Mouse (Mus musculus) embryonic facial prominence, embryonic 15.5 days (tissue): ENCODE measurements around the gene Med24. TPM values are rescaled to one million over a fixed set of nuclear protein-coding genes. Genes with fewer than 3 reads are reported as not detected.
"Not testable (repeated sequence)": the region's sequence is repeated elsewhere in the genome, so short reads cannot be mapped to it uniquely, and the experiment has no call there.

ENCODE experiments used
- ATAC-seq: fragments of 200-750 bp; cut with Nextera tagmentation; 2 replicates; pipeline ENCODE4 v1.8.0; 2017; ENCODE audit warnings: low read depth, moderate TSS enrichment; ENCODE audit not compliant: insufficient number of reproducible peaks, low FRiP score, low TSS enrichment
- H3K27ac ChIP-seq: fragments of 300-500 bp; sonication (generic); replicated peaks from 2 replicates; pipeline ENCODE4 v1.5.1; 2015; ENCODE audit warnings: mild to moderate bottlenecking, inconsistent platforms
- H3K27me3 ChIP-seq: fragments of 300-500 bp; sonication (generic); 2 replicates; pipeline ENCODE4 v1.6.1; 2015; ENCODE audit warnings: inconsistent platforms
- H3K36me3 ChIP-seq: fragments of 300-500 bp; sonication (generic); 2 replicates; pipeline ENCODE4 v1.6.1; 2015; ENCODE audit warnings: mild to moderate bottlenecking, inconsistent platforms
- H3K4me1 ChIP-seq: fragments of 300-500 bp; sonication (generic); 2 replicates; pipeline ENCODE4 v1.6.1; 2015; ENCODE audit warnings: inconsistent platforms
- H3K4me2 ChIP-seq: fragments of 300-500 bp; sonication (generic); replicated peaks from 2 replicates; pipeline ENCODE4 v1.6.1; 2015; ENCODE audit warnings: mild to moderate bottlenecking, inconsistent platforms
- H3K4me3 ChIP-seq: fragments of 300-500 bp; sonication (generic); replicated peaks from 2 replicates; pipeline ENCODE4 v1.5.1; 2015; ENCODE audit warnings: mild to moderate bottlenecking, inconsistent platforms
- H3K9ac ChIP-seq: fragments of 300-500 bp; sonication (generic); 2 replicates; pipeline ENCODE4 v1.6.1; 2015; ENCODE audit warnings: inconsistent platforms
- H3K9me3 ChIP-seq: fragments of 300-500 bp; sonication (generic); replicated peaks from 2 replicates; pipeline ENCODE4 v1.6.1; 2016; ENCODE audit warnings: inconsistent platforms
- WGBS: fragments of 180-500 bp; shearing (Covaris S2); methylation state at CpG from one replicate; pipeline ENCODE4 v1.1.7; 2015; 5-methylcytosine and 5-hydroxymethylcytosine counted together
- polyA plus RNA-seq: library from polyadenylated mRNA; unstranded; fragments of >200 nt; fragmentation: Nextera tagmentation; extraction: Ambion mirVana; gene quantifications from 2 replicates; pipeline ENCODE4 v1.2.1, GENCODE M21; 2015

The Med24 gene
- polyA plus RNA-seq, 1 experiment from 2014 or later = 53.3 TPM

DNA sequence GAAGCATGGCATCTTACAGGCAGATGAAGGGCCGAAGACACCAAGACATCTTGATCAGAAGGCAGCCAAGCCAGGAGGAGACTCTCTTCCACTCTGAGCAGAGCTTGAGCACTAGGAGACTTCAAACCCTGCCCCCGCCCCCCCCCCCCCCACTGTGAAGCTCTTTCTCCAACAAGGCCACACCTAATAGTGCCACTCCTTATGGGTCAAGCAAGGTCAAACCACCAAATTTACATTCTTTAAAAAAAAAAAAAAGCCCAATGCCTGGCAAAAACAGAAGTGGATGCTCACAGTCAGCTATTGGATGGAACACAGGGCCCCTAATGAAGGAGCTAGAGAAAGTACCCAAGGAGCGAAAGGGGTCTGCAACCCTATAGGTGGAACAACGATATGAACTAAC is 48.6 kb downstream of the Med24 start:
- not testable (repeated sequence) for ATAC-seq, H3K27ac ChIP-seq, H3K27me3 ChIP-seq, H3K9ac ChIP-seq, H3K4me1 ChIP-seq, H3K9me3 ChIP-seq, H3K4me3 ChIP-seq, H3K4me2 ChIP-seq, H3K36me3 ChIP-seq
- WGBS = 90% methylated on average over 4 of the region's 4 CpGs

DNA sequence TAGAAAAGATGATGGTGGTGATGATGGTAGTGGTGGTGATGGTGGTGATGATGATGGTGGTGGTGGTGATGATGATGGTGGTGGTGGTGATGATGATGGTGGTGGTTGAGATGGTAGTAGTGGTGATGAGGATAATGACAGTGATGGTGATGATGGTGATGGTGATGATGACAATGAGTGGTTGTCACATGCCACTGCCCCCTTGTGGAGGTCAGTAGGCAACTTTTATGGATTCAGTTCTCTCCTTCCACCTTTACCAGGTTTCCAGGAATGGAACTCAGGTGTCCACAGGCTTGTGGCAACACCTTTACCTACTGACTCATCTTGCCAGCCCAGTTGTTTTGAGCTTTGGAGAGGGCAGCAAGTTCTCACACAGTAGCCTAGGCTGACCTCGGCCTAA is 49.2 kb downstream of the Med24 start:
- H3K9ac ChIP-seq = no peak overlapping the region
- H3K27me3 ChIP-seq = no peaks in the 10 kb centered on the region
- H3K4me2 ChIP-seq = no peak overlapping the region
- no peak overlapping the region for H3K27ac ChIP-seq
- no peak for ATAC-seq
- peaks cover 7% of the 10 kb centered on the region for H3K4me1 ChIP-seq
- H3K4me3 ChIP-seq = no peak overlapping the region
- 96% methylated on average over 1 of the region's 1 CpGs for WGBS
- no peaks in the 10 kb centered on the region for H3K9me3 ChIP-seq
- H3K36me3 ChIP-seq = peaks cover 3% of the 10 kb centered on the region; the same call in 1 of the 2 replicates

DNA sequence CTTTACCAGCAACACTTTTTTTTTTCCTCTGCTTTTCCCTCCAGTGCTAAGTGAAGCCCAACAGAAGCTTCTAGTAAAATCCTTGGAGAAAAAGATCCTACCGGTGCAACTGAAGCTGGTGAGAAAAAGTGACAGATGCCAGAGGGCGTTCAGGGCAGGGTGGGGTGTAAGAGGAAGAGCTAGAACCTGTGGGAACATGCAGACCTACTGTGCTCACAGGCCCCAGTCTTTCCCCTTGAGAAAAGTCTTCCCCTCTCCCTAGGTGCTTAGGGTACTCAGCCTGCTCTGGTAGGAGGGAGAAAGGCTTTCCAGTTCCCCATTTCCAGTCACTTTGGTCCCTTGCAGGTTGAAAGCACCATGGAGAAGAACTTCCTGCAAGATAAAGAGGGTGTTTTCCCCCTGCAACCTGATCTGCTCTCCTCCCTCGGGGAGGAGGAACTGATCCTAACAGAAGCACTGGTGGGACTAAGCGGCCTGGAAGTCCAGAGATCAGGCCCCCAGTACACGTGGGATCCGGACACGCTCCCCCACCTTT is 53.3 kb downstream of the Med24 start:
- H3K9ac ChIP-seq = no peak overlapping the region

DNA sequence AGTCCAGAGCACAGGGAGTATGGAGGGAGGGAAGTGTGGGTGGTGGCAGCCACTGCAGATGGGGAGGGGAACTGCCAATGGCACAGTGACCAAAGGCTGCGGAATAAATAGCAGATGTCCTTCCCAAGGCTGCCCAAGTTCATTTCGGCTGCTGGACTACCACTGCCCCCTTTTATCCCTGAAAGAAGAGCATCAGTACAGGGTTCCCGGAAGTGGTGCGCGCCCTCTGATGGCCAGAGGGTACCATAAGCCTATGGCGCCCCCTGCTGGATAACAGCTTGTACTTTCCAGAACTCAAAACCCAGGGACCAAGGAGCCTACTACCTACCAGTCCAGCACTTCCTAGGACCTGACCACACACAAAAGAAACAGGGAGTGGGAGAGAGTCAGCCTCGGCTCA is 56.1 kb downstream of the Med24 start:
- H3K9ac ChIP-seq, H3K4me1 ChIP-seq, H3K9me3 ChIP-seq, H3K4me3 ChIP-seq, H3K36me3 ChIP-seq, H3K27ac ChIP-seq, H3K27me3 ChIP-seq: not testable (repeated sequence)
- H3K4me2 ChIP-seq = 0 out of 2 replicates have a peak overlapping the region, but pooled peaks have one; percentile 19
- 2% methylated on average over 6 of the region's 7 CpGs for WGBS
- ATAC-seq = peak; percentile 32; the same call in 1 of the 2 replicates

More for the DNA sequence above, 53.3 kb downstream of the Med24 start:
- H3K4me1 ChIP-seq = no peaks in the 10 kb centered on the region
- H3K9me3 ChIP-seq = no peaks in the 10 kb centered on the region
- ATAC-seq = no peak
- WGBS = 33% methylated on average over 7 of the region's 7 CpGs
- H3K27me3 ChIP-seq = no peaks in the 10 kb centered on the region
- H3K4me3 ChIP-seq = no peak overlapping the region
- no peak overlapping the region for H3K4me2 ChIP-seq
- no peak overlapping the region for H3K27ac ChIP-seq
- H3K36me3 ChIP-seq = no peaks in the 10 kb centered on the region

DNA sequence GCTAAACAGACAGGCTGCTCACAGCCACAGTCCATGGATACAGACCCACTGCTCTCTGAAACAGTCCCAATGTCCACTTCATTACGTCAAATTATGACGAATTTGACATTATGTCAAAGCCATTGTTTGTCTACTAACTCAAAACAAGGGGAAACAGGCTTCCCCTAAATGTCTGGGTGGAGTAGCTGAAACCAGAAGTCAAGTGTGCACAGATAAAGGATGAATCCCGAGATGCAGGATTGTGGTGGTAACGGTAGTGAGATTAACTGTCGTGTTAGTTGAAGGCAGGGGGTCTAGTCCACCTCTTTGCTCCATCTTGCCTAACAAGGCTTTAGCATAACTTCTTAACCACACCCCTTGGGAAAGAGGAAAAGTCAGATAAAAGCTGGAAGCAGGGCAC is 56.8 kb downstream of the Med24 start:
- Histone ChIP-seq H3K4me1 (no peaks in the 10 kb centered on the region), H3K27me3 (peaks cover 9% of the 10 kb centered on the region; the same call in 1 of the 2 replicates), H3K9ac (no peak overlapping the region), H3K27ac (no peak overlapping the region), H3K4me2 (no peak overlapping the region), H3K9me3 (no peaks in the 10 kb centered on the region), H3K36me3 (no peaks in the 10 kb centered on the region), H3K4me3 (no peak overlapping the region)
- 82% methylated on average over 5 of the region's 5 CpGs for WGBS
- no peak for ATAC-seq

DNA sequence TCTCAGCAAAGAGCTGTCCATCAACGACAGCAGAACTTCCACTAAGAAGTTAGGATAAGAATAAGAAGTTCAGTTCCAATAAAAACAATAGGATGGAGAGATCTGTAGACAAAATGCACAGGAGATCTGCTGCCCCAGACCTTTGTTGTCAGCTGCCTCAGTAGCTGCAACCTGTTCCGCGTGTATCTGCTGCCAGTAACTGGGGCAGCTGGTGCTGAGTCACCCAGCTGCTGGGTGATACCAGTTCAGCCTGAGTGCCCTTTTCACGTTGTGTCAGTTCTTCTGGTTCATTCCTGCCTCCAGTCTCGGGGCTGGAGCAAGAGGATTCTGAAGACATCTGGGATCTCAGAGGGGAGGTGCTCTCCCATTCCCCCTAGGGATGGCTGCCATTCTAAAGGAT is 57.4 kb downstream of the Med24 start:
- no peak overlapping the region for H3K9ac ChIP-seq
- no peak overlapping the region for H3K4me2 ChIP-seq
- no peaks in the 10 kb centered on the region for H3K4me1 ChIP-seq
- no peaks in the 10 kb centered on the region for H3K36me3 ChIP-seq
- peaks cover 13% of the 10 kb centered on the region; the same call in 1 of the 2 replicates for H3K27me3 ChIP-seq
- ATAC-seq = no peak
- H3K4me3 ChIP-seq = no peak overlapping the region
- no peaks in the 10 kb centered on the region for H3K9me3 ChIP-seq
- 47% methylated on average over 5 of the region's 5 CpGs for WGBS
- no peak overlapping the region for H3K27ac ChIP-seq

DNA sequence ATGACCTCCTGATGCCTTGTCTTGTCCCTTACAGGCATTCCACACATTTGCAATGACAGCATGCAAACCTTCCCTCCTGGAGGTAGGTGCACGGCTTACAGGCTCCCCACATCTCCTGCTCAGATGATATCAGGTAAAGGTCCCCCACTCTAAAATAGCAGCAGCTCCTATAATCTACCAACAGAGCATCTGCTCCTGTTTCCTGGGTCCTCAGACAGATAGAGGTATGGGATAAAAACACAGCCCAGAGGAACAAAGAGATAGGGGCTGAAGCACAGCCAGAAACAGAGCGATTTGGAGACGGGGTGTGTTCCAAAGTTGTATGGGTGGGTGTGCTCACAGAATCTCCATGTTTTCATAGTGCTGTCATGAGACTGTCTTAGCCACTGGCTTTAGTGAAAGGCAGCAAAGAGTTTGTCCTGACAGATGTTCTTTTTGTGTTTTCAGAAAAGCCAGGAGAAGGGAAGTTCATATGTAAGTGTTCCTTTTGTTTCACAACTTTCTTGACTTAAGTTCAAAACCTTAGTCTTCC is 57.9 kb downstream of the Med24 start:
- no peak overlapping the region for H3K9ac ChIP-seq
- H3K4me2 ChIP-seq = no peak overlapping the region
- H3K4me1 ChIP-seq = no peaks in the 10 kb centered on the region
- H3K27ac ChIP-seq = no peak overlapping the region
- no peaks in the 10 kb centered on the region for H3K9me3 ChIP-seq
- no peak overlapping the region for H3K4me3 ChIP-seq
- 65% methylated on average over 3 of the region's 3 CpGs for WGBS
- no peak for ATAC-seq
- H3K27me3 ChIP-seq = peaks cover 13% of the 10 kb centered on the region; the same call in 1 of the 2 replicates
- H3K36me3 ChIP-seq = no peaks in the 10 kb centered on the region

DNA sequence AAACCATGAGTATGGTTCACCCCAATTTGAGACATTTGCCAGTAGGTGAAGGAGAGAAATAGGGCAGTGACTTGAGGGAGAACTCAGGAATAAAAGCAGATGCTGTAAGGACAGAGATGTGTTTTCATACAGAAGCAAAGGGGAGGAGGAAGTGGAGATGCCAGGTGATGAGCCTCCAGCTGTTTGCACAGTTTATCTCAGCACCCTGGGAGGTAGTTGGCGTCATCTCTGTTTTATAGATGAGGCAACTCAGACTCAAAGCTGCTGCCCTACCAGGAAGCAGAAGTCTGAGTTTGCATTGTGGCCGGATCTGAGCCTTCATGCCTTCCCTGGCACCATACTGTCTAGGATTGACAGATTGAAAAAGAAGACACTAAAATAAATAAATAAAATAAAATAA is 60.3 kb downstream of the Med24 start:
- no peak for ATAC-seq
- H3K27ac ChIP-seq = no peak overlapping the region
- no peaks in the 10 kb centered on the region for H3K4me1 ChIP-seq
- H3K27me3 ChIP-seq = peaks cover 13% of the 10 kb centered on the region; the same call in 1 of the 2 replicates
- H3K36me3 ChIP-seq = no peaks in the 10 kb centered on the region
- no peak overlapping the region for H3K4me2 ChIP-seq
- H3K4me3 ChIP-seq = no peak overlapping the region
- 61% methylated on average over 2 of the region's 2 CpGs for WGBS
- no peak overlapping the region for H3K9ac ChIP-seq
- no peaks in the 10 kb centered on the region for H3K9me3 ChIP-seq

DNA sequence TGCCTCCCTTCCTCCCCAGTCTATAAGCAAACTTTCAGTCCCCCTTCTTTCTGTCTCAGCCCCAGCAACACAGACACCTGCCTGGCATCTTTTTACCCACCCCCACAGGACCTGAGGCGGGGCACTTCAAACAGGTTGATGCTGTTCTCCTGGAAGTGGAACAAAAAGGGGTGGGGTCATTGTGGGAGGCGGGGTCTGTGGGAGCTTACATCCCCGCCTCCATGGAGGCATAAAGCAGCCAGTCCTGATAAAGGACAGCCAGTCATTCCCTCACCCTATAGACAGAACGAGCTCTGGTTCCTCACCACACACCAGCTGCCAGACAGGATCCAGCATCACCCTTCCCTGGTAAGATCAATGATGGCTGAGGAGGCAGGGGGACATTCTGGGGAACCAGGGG is 65.1 kb downstream of the Med24 start, which contains the start of gene Gsdma:
Gene Gsdma, plus strand, starts transcription at position 261 of the 400 bp plus-strand sequence.
- Histone ChIP-seq H3K4me3 (no peak within 1 kb of the TSS), H3K4me1 (no peaks in the 10 kb centered on the region), H3K9ac (no peak within 1 kb of the TSS), H3K27ac (no peak within 1 kb of the TSS), H3K27me3 (peaks cover 13% of the 10 kb centered on the region; the same call in 1 of the 2 replicates), H3K4me2 (no peak within 1 kb of the TSS), H3K9me3 (no peaks in the 10 kb centered on the region), H3K36me3 (no peaks in the 10 kb centered on the region)
- whole genome bisulfite sequencing = 17% methylated on average over 4 of the region's 4 CpGs
- ATAC-seq = 0 out of 2 replicates have a peak, but pooled peaks have one; percentile 40

DNA sequence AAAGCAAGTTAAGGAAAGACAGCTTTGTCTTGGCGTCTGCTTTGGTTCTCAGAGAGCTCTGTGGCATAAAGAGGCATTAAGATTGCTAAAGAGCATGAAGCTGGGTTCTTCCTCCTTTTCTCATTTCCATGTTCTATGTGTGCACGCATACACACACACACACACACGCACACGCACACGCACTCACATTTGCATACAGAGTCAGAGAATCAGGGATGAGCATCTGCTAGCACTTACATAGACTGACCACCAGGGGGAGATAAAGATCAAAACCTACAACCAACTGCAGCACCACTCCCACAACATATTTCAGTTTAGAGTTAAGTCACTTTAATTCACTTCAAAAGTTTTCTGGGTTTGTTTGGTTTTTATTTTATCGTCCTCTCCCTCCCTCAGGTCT is 68.7 kb downstream of the Med24 start:
- Histone ChIP-seq H3K27me3 (no peaks in the 10 kb centered on the region), H3K9ac (no peak overlapping the region), H3K4me3 (no peak overlapping the region), H3K4me2 (no peak overlapping the region), H3K4me1 (no peaks in the 10 kb centered on the region), H3K36me3 (no peaks in the 10 kb centered on the region), H3K9me3 (no peaks in the 10 kb centered on the region), H3K27ac (no peak overlapping the region)
- WGBS = 10% methylated on average over 6 of the region's 6 CpGs
- no peak for ATAC-seq

DNA sequence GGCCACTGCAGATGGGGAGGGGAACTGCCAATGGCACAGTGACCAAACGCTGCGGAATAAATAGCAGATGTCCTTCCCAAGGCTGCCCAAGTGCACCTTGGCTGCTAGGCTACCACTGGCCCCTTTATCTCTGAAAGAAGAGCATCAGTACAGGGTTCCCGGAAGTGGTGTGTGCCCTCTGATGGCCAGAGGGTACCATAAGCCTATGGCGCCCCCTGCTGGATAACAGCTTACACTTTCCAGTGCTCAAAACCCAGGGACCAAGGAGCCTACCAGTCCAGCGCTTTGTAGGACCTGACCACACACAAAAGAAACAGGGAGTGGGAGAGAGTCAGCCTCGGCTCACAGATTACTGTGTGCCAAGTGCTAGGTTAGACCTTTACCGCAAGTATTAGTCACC is 74.2 kb downstream of the Med24 start:
- not testable (repeated sequence) for H3K36me3 ChIP-seq, ATAC-seq, H3K9me3 ChIP-seq, H3K4me1 ChIP-seq, H3K4me3 ChIP-seq, H3K27me3 ChIP-seq, H3K27ac ChIP-seq, H3K9ac ChIP-seq, H3K4me2 ChIP-seq
- 11% methylated on average over 7 of the region's 7 CpGs for WGBS
